Mouse (Mus musculus): ENCODE measurements around the gene Klk1b3. TPM values are rescaled to one million over a fixed set of nuclear protein-coding genes. Genes with fewer than 3 reads are reported as not detected.
"Not testable (repeated sequence)": the region's sequence is repeated elsewhere in the genome, so short reads cannot be mapped to it uniquely, and the experiment has no call there.

Klk1b3 gene
- total and polyA plus RNA-seq, 2 experiments from 2014 or later = not detected

- ATAC-seq (no peak), DNase-seq (no peak)
- peaks cover 12% of the 10 kb centered on the region for H3K36me3 ChIP-seq (ENCODE audit: insufficient read depth)
- H3K27me3 ChIP-seq (ENCODE audit: insufficient read depth, low read length) = no peaks in the 10 kb centered on the region
- no peaks in the 10 kb centered on the region for H3K9me3 ChIP-seq (ENCODE audit: low read length)
- TF ChIP-seq CTCF (IDR thresholded peaks at IDR 0.05; ENCODE audit: low read depth) = no peak
- peaks cover 16% of the 10 kb centered on the region for H3K4me1 ChIP-seq (ENCODE audit: insufficient read depth)
- no peak overlapping the region for H3K9ac ChIP-seq
- 53% methylated on average over 1 of the region's 1 CpGs for WGBS
- no peak overlapping the region for H3K27ac ChIP-seq (ENCODE audit: low read depth, low read length)
- H3K4me2 ChIP-seq (ENCODE audit: low read depth) = no peak overlapping the region
- H3K4me3 ChIP-seq (ENCODE audit: low read depth, low read length) = no peak overlapping the region
Measured at GRCm38 (mm10) chr7:44244080-44244479, 46.1 kb downstream of the Klk1b3 start.

GRCm38 (mm10) chr7:44246055-44246983 lies 48.3 kb downstream of the Klk1b3 start, which contains the start of the genes 1700028J19Rik and 2410002F23Rik:
Gene 1700028J19Rik (minus strand): TSS chr7:44246695.
Gene 2410002F23Rik (plus strand): TSS chr7:44246722.
- ATAC-seq (peak; percentile 89), DNase-seq (peak; percentile 99)
- WGBS = 1% methylated on average over 62 of the region's 62 CpGs
- no peaks in the 10 kb centered on the region for H3K27me3 ChIP-seq (ENCODE audit: insufficient read depth, low read length)
- peaks cover 33% of the 10 kb centered on the region for H3K36me3 ChIP-seq (ENCODE audit: insufficient read depth)
- H3K4me2 ChIP-seq (ENCODE audit: low read depth) = peak within 1 kb of the TSS; percentile 74
- TF ChIP-seq CTCF (IDR thresholded peaks at IDR 0.05; ENCODE audit: low read depth) = no peak; the same call in 1 of the 2 replicates
- H3K4me1 ChIP-seq (ENCODE audit: insufficient read depth) = peaks cover 16% of the 10 kb centered on the region
- H3K27ac ChIP-seq (ENCODE audit: low read depth, low read length) = peak within 1 kb of the TSS; percentile 100
- peak within 1 kb of the TSS; percentile 100 for H3K9ac ChIP-seq
- H3K4me3 ChIP-seq (ENCODE audit: low read depth, low read length) = peak within 1 kb of the TSS; percentile 96
- no peaks in the 10 kb centered on the region for H3K9me3 ChIP-seq (ENCODE audit: low read length)

GRCm38 (mm10) chr7:44246984-44247470 lies 49.0 kb downstream of the Klk1b3 start:
- Histone ChIP-seq H3K9me3 (ENCODE audit: low read length) (no peaks in the 10 kb centered on the region), H3K4me2 (ENCODE audit: low read depth) (peak overlapping the region; percentile 74), H3K9ac (peak overlapping the region; percentile 100), H3K4me3 (ENCODE audit: low read depth, low read length) (peak overlapping the region; percentile 96), H3K4me1 (ENCODE audit: insufficient read depth) (peaks cover 16% of the 10 kb centered on the region), H3K36me3 (ENCODE audit: insufficient read depth) (peaks cover 37% of the 10 kb centered on the region), H3K27ac (ENCODE audit: low read depth, low read length) (peak overlapping the region; percentile 100), H3K27me3 (ENCODE audit: insufficient read depth, low read length) (no peaks in the 10 kb centered on the region)
- DNase-seq (peak; percentile 80), ATAC-seq (peak; percentile 65)
- under 1% methylated on average over 23 of the region's 23 CpGs for WGBS
- no peak for TF ChIP-seq CTCF (IDR thresholded peaks at IDR 0.05; ENCODE audit: low read depth)

- H3K4me2 ChIP-seq (ENCODE audit: low read depth) = peak overlapping the region; percentile 74
- ATAC-seq (no peak), DNase-seq (no peak)
- no peaks in the 10 kb centered on the region for H3K9me3 ChIP-seq (ENCODE audit: low read length)
- 98% methylated on average over 2 of the region's 2 CpGs for WGBS
- no peak overlapping the region for H3K27ac ChIP-seq (ENCODE audit: low read depth, low read length)
- no peak for TF ChIP-seq CTCF (IDR thresholded peaks at IDR 0.05; ENCODE audit: low read depth)
- H3K4me3 ChIP-seq (ENCODE audit: low read depth, low read length) = peak overlapping the region; percentile 96
- peaks cover 46% of the 10 kb centered on the region for H3K36me3 ChIP-seq (ENCODE audit: insufficient read depth)
- peaks cover 16% of the 10 kb centered on the region for H3K4me1 ChIP-seq (ENCODE audit: insufficient read depth)
- no peaks in the 10 kb centered on the region for H3K27me3 ChIP-seq (ENCODE audit: insufficient read depth, low read length)
- peak overlapping the region; percentile 100 for H3K9ac ChIP-seq
Measured at GRCm38 (mm10) chr7:44247971-44248370, 50.0 kb downstream of the Klk1b3 start.

GRCm38 (mm10) chr7:44249248-44249647 lies 51.3 kb downstream of the Klk1b3 start:
- TF ChIP-seq CTCF (IDR thresholded peaks at IDR 0.05; ENCODE audit: low read depth) = no peak
- ATAC-seq = no peak
- DNase-seq = no peak
- no peak overlapping the region for H3K4me2 ChIP-seq (ENCODE audit: low read depth)
- H3K27me3 ChIP-seq (ENCODE audit: insufficient read depth, low read length) = no peaks in the 10 kb centered on the region
- H3K9me3 ChIP-seq (ENCODE audit: low read length) = no peaks in the 10 kb centered on the region
- H3K4me3 ChIP-seq (ENCODE audit: low read depth, low read length) = no peak overlapping the region
- no peak overlapping the region for H3K27ac ChIP-seq (ENCODE audit: low read depth, low read length)
- H3K9ac ChIP-seq = no peak overlapping the region
- peaks cover 16% of the 10 kb centered on the region for H3K4me1 ChIP-seq (ENCODE audit: insufficient read depth)
- H3K36me3 ChIP-seq (ENCODE audit: insufficient read depth) = peaks cover 55% of the 10 kb centered on the region
- 87% methylated on average over 4 of the region's 4 CpGs for WGBS

- H3K36me3 ChIP-seq (ENCODE audit: insufficient read depth) = peaks cover 55% of the 10 kb centered on the region
- H3K4me3 ChIP-seq (ENCODE audit: low read depth, low read length); H3K9me3 ChIP-seq (ENCODE audit: low read length); ATAC-seq; H3K27ac ChIP-seq (ENCODE audit: low read depth, low read length); H3K9ac ChIP-seq; DNase-seq; H3K27me3 ChIP-seq (ENCODE audit: insufficient read depth, low read length); H3K4me2 ChIP-seq (ENCODE audit: low read depth); H3K4me1 ChIP-seq (ENCODE audit: insufficient read depth): not testable (repeated sequence)
- 87% methylated on average over 17 of the region's 17 CpGs for WGBS
Measured at GRCm38 (mm10) chr7:44250732-44251275, 52.8 kb downstream of the Klk1b3 start.

Other genes starting within 250 kb of the Klk1b3 start
- gene Klk1b8, start 247.5 kb upstream of the Klk1b3 start, total RNA-seq (2014; rRNA removed) = not detected in 2 replicates
- not detected in 2 replicates for gene Klk1b8, start 247.5 kb upstream of the Klk1b3 start, polyA plus RNA-seq (2015; fragmentation: Nextera tagmentation; extraction: Ambion mirVana)
- not detected in 2 replicates for gene Klk1b1, start 231.4 kb upstream of the Klk1b3 start, total RNA-seq (2014; rRNA removed)
- not detected in 2 replicates for gene Klk1b1, start 231.4 kb upstream of the Klk1b3 start, polyA plus RNA-seq (2015; fragmentation: Nextera tagmentation; extraction: Ambion mirVana)
- gene Klk1b9, start 222.1 kb upstream of the Klk1b3 start, total RNA-seq (2014; rRNA removed) = not detected in 2 replicates
- gene Klk1b9, start 222.1 kb upstream of the Klk1b3 start, polyA plus RNA-seq (2015; fragmentation: Nextera tagmentation; extraction: Ambion mirVana) = not detected in 2 replicates
- gene Klk1b11, start 202.3 kb upstream of the Klk1b3 start, total RNA-seq (2014; rRNA removed) = not detected in 2 replicates
- gene Klk1b11, start 202.3 kb upstream of the Klk1b3 start, polyA plus RNA-seq (2015; fragmentation: Nextera tagmentation; extraction: Ambion mirVana) = not detected in 2 replicates
- gene Klk1b26, start 186.0 kb upstream of the Klk1b3 start, total RNA-seq (2014; rRNA removed) = not detected in 2 replicates
- not detected in 2 replicates for gene Klk1b26, start 186.0 kb upstream of the Klk1b3 start, polyA plus RNA-seq (2015; fragmentation: Nextera tagmentation; extraction: Ambion mirVana)
- gene Klk1b27, start 145.9 kb upstream of the Klk1b3 start, total RNA-seq (2014; rRNA removed) = not detected in 2 replicates
- not detected in 2 replicates for gene Klk1b27, start 145.9 kb upstream of the Klk1b3 start, polyA plus RNA-seq (2015; fragmentation: Nextera tagmentation; extraction: Ambion mirVana)
- gene Klk1b21, start 95.9 kb upstream of the Klk1b3 start, total RNA-seq (2014; rRNA removed) = not detected in 2 replicates
- not detected in 2 replicates for gene Klk1b21, start 95.9 kb upstream of the Klk1b3 start, polyA plus RNA-seq (2015; fragmentation: Nextera tagmentation; extraction: Ambion mirVana)
- gene Klk1b22, start 85.5 kb upstream of the Klk1b3 start, total RNA-seq (2014; rRNA removed) = not detected in 2 replicates
- not detected in 2 replicates for gene Klk1b22, start 85.5 kb upstream of the Klk1b3 start, polyA plus RNA-seq (2015; fragmentation: Nextera tagmentation; extraction: Ambion mirVana)
- gene Klk1b16, start 61.4 kb upstream of the Klk1b3 start, total RNA-seq (2014; rRNA removed) = not detected in 2 replicates
- gene Klk1b16, start 61.4 kb upstream of the Klk1b3 start, polyA plus RNA-seq (2015; fragmentation: Nextera tagmentation; extraction: Ambion mirVana) = not detected in 2 replicates
- not detected in 2 replicates for gene Klk1b24, start 10.0 kb upstream of the Klk1b3 start, total RNA-seq (2014; rRNA removed)
- gene Klk1b24, start 10.0 kb upstream of the Klk1b3 start, polyA plus RNA-seq (2015; fragmentation: Nextera tagmentation; extraction: Ambion mirVana) = not detected in 2 replicates
- gene Klk1b4, start 9.2 kb downstream of the Klk1b3 start, total RNA-seq (2014; rRNA removed) = not detected in 2 replicates
- not detected in 2 replicates for gene Klk1b4, start 9.2 kb downstream of the Klk1b3 start, polyA plus RNA-seq (2015; fragmentation: Nextera tagmentation; extraction: Ambion mirVana)
- not detected in 2 replicates for gene Klk1b5, start 17.8 kb downstream of the Klk1b3 start, total RNA-seq (2014; rRNA removed)
- gene Klk1b5, start 17.8 kb downstream of the Klk1b3 start, polyA plus RNA-seq (2015; fragmentation: Nextera tagmentation; extraction: Ambion mirVana) = not detected in 2 replicates
- not detected in 2 replicates for gene Klk1, start 27.2 kb downstream of the Klk1b3 start, total RNA-seq (2014; rRNA removed)
- gene Klk1, start 27.2 kb downstream of the Klk1b3 start, polyA plus RNA-seq (2015; fragmentation: Nextera tagmentation; extraction: Ambion mirVana) = not detected in 2 replicates
- not detected in 2 replicates for gene Gm36864, start 38.0 kb downstream of the Klk1b3 start, total RNA-seq (2014; rRNA removed)
- not detected in 2 replicates for gene Gm36864, start 38.0 kb downstream of the Klk1b3 start, polyA plus RNA-seq (2015; fragmentation: Nextera tagmentation; extraction: Ambion mirVana)
- 0.23 and 0.29 TPM in 2 replicates for gene 1700028J19Rik, start 48.5 kb downstream of the Klk1b3 start, total RNA-seq (2014; rRNA removed)
- 1.6 and 2.3 TPM in 2 replicates for gene 1700028J19Rik, start 48.5 kb downstream of the Klk1b3 start, polyA plus RNA-seq (2015; fragmentation: Nextera tagmentation; extraction: Ambion mirVana)
- 250 and 333 TPM in 2 replicates for gene 2410002F23Rik, start 48.5 kb downstream of the Klk1b3 start, total RNA-seq (2014; rRNA removed)
- 312 and 332 TPM in 2 replicates for gene 2410002F23Rik, start 48.5 kb downstream of the Klk1b3 start, polyA plus RNA-seq (2015; fragmentation: Nextera tagmentation; extraction: Ambion mirVana)
- gene Acp4, start 59.2 kb downstream of the Klk1b3 start, total RNA-seq (2014; rRNA removed) = not detected in 2 replicates
- gene Acp4, start 59.2 kb downstream of the Klk1b3 start, polyA plus RNA-seq (2015; fragmentation: Nextera tagmentation; extraction: Ambion mirVana) = 0.12 TPM in 1 of 2 replicates, not detected in the other
- gene Gm15517, start 63.3 kb downstream of the Klk1b3 start, total RNA-seq (2014; rRNA removed) = not detected in 2 replicates
- not detected in 2 replicates for gene Gm15517, start 63.3 kb downstream of the Klk1b3 start, polyA plus RNA-seq (2015; fragmentation: Nextera tagmentation; extraction: Ambion mirVana)
- 3.8 and 4.7 TPM in 2 replicates for gene Clec11a, start 108.7 kb downstream of the Klk1b3 start, total RNA-seq (2014; rRNA removed)
- gene Clec11a, start 108.7 kb downstream of the Klk1b3 start, polyA plus RNA-seq (2015; fragmentation: Nextera tagmentation; extraction: Ambion mirVana) = 3.7 and 4.3 TPM in 2 replicates
- 31.1 and 34.2 TPM in 2 replicates for gene Shank1, start 112.1 kb downstream of the Klk1b3 start, total RNA-seq (2014; rRNA removed)
- 15.4 and 29.7 TPM in 2 replicates for gene Shank1, start 112.1 kb downstream of the Klk1b3 start, polyA plus RNA-seq (2015; fragmentation: Nextera tagmentation; extraction: Ambion mirVana)
- gene Syt3, start 185.9 kb downstream of the Klk1b3 start, total RNA-seq (2014; rRNA removed) = 48.2 and 77.2 TPM in 2 replicates
- gene Syt3, start 185.9 kb downstream of the Klk1b3 start, polyA plus RNA-seq (2015; fragmentation: Nextera tagmentation; extraction: Ambion mirVana) = 43.9 and 55.0 TPM in 2 replicates
- 1.3 and 7.3 TPM in 2 replicates for gene 1700008O03Rik, start 187.6 kb downstream of the Klk1b3 start, total RNA-seq (2014; rRNA removed)
- gene 1700008O03Rik, start 187.6 kb downstream of the Klk1b3 start, polyA plus RNA-seq (2015; fragmentation: Nextera tagmentation; extraction: Ambion mirVana) = 2.7 and 3.5 TPM in 2 replicates
- gene Lrrc4b, start 230.8 kb downstream of the Klk1b3 start, total RNA-seq (2014; rRNA removed) = 347 and 391 TPM in 2 replicates
- gene Lrrc4b, start 230.8 kb downstream of the Klk1b3 start, polyA plus RNA-seq (2015; fragmentation: Nextera tagmentation; extraction: Ambion mirVana) = 19.5 and 22.2 TPM in 2 replicates

Data from forebrain, postnatal 0 days (tissue).